Mouse (Mus musculus) left cerebral cortex, adult 18-20 months (tissue): ENCODE results near the gene Ralgapb. TPM values are rescaled to one million over a fixed set of nuclear protein-coding genes. Genes with fewer than 3 reads are reported as not detected.

Source experiments
- DNase-seq, 2 experiments: peaks; one replicate each; pipeline ENCODE4 v3.0.0; 2021 to 2022; ENCODE audit warnings: low spot score in 2 of 2, mixed read lengths in 1 of 2
- long read RNA-seq, 2 experiments: library from polyadenylated mRNA; stranded (forward); transcript quantifications; one replicate each; pipeline ENCODE4 v2.0.0; 2021
- total RNA-seq, 2 experiments: library from RNA; stranded (reverse); gene quantifications; 2 replicates each; pipeline ENCODE4 v1.2.3; 2021

Ralgapb gene
- 100 to 1,000 TPM; 110 to 112 TPM for total RNA-seq
- long read RNA-seq, experiment 1, full-length matches to known transcripts, result 1 of 11 reads
- long read RNA-seq, experiment 1, partial matches to known transcripts, result 2 of 11 reads
- long read RNA-seq, experiment 1, other reads (novel, unspliced or antisense), result 8 of 11 reads
- long read RNA-seq, experiment 2, partial matches to known transcripts, result 1 of 8 reads
- long read RNA-seq, experiment 2, other reads (novel, unspliced or antisense), result 6 of 8 reads

DNA sequence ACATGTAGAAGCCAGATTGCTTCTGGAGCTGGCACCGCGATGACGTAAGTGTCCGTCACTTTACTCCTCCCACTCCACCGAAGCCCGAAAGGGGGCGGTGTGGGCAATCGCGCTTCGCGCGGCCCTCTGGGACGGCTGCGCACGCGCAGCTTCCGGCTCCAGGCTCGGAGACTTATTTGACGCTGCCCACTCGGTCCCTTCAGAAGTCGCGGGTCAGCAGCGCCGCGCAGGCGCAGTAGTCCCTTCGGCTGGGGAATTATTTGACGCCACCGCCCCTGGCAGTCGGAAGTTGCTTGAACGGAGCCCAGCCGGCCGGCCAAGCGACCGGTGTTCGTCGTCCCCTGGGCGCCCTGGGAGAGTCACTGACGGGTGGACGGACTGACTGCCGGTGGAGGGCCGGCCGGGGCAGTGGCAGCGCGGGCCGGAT lies at the start of gene Ralgapb:
Gene Ralgapb (plus strand): TSS at position 254 of the 427 bp plus-strand sequence.
- peak; percentile 99 to 100 for DNase-seq

DNA sequence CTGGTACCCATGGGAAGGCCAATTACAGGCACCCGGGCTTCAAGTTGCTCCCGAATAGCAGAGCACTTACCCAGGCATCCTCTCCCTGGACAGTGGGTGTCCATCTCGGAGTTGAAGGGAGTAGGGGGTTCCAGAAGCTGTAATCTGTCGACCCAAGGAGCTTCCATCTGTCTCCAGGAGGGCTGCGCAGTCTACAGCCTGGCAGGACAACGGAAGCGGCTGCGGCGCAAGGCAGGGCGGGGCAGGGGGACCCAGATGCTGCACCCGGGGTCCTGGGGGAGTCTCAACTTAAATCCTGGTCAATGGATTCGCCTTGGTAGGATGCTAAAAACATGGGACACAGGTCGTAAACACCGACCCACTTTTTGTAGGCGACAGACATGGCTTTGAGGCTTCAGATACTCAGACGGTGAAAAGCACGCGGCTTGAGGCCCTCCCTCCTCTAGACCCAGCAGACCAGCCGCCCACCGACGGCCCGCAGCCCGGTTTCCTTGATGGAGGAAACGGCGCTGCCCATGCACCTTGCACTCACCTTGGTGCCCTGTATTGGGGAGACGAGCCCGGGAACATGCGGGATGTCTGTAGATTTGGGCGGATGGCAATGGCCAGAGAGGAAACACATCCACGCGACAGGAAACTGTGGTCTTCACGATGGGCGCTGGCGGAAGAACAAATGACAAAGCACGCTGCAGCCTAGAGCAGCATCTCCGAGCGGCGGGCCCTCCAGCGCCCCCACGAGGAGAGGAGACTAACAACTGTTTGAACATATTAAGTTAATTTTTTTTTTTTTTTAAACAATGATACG lies 48.6 kb upstream of the Ralgapb start:
- DNase-seq, result peak; percentile 84 to 85

DNA sequence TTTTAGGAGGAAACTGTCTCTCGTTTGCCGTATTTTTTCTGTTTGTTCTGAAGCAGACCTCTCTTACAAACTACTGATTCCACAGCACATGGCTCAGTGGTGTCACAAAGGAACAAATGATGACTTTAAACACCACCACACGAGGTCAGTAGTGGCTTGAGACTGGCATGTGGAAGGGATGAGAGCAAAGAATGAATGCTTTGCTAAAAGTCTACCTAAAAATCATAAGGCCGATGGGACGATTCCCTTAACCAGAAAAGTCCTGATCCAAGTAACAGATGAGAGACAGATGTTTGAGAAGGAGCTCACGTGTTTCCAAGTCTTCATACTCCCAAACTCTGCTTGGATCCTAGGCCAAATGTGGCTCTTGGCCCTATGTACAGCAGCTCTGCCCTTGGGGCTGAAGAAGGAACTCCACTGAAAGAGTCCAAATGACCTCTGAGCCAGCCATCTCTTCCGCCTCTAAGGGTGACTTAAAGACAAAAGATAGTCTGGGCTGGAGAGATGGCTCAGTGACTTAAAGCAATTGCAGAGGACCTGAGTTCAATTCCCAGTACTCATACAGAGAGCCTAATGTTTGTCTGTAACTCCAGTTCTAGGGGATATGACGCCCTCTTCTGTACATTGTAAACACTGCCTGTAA lies 47.8 kb upstream of the Ralgapb start:
- DNase-seq, result no peak

DNA sequence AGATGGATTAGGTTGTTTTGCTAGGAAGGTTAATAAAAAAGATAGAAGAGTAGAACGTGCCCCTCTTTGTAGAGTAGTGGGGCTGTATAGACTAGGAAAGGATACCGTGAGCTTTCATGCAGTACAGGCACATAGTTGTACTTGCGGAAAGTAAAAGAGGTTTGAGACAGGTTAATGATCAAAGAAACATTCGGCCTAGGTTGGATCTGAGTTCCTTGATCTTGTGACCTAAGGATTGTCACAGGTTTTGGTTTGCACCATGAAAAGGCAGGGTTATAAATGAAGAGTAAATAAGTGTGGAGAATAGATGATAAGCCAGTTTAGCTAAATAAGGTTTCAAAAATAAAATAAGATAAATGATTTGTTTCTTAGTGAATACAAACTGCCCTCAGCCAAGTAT lies 45.5 kb upstream of the Ralgapb start:
- DNase-seq, result no peak

DNA sequence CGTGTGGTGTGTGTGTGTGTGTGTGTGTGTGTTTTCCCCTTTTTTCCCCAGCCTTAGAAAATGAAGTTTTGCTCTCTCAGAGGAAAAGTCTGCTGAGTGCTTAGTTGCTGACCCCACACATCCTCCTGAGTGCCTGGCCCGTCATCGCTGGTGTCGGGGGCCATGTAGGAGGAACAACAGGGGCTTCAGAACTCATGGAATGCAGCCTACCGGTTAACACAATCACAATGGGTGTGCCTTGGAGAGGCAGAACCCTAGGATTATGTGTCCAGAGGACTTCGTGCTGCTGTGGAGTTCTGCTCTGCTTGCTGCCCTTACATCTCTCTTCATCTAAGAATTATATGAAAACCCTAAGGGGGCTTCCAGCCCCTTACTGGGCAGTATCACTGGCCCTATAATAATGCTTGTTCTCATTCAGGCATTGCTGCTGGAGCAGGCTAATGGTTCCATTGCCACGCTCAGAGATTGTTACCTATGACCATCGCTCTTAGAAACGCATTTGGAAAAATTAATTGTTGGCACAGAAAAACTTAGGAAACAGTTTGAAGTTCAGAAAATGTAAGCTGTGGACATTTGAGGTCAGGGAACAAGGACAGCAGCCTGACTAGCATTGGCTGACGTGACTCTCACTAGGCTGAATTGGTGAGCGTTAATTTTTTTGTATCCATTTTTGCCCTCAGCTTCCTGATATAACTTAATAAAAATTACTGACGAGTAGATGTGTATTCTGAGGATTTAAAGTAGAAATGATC lies 44.4 kb upstream of the Ralgapb start:
- no peak for DNase-seq

DNA sequence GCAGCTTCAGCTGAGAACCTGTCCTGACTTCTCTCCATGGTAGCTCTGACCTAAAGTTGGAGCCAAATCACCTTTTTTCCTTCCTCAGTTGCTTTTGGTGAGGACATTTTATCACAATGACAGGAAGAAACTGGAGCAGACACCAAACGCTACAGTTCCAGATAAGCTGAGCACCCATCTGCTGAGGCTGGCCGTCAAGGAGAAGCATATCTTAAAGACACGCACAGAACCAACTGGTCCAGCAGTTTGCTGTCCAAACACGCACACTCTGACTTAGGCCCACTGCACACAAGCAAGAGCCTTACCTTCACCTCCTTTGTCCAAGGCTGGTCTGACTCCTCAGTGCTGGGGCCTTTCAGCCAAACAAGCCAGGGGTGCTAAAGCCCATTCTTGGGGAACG lies 42.0 kb upstream of the Ralgapb start:
- DNase-seq, result no peak

DNA sequence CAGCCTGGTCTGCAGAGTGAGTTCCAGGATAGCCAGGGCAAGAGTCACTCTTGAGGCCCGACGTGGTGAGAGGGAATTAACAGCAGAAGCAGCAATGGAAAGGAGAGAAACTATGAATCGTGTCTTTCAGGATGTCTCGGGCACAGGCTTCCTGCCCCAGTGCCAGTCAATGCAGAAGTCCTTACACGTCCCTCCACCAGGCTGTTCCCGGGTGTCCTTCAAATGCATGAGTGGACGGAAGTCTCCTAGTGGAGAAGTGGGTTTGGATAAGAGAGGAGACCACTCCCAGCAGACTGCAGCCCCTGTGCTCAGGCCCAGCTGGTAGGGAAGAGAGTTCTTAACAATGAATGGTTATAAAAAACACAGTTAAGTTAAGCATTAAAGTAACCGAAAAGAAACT lies 41.3 kb upstream of the Ralgapb start:
- no peak for DNase-seq

DNA sequence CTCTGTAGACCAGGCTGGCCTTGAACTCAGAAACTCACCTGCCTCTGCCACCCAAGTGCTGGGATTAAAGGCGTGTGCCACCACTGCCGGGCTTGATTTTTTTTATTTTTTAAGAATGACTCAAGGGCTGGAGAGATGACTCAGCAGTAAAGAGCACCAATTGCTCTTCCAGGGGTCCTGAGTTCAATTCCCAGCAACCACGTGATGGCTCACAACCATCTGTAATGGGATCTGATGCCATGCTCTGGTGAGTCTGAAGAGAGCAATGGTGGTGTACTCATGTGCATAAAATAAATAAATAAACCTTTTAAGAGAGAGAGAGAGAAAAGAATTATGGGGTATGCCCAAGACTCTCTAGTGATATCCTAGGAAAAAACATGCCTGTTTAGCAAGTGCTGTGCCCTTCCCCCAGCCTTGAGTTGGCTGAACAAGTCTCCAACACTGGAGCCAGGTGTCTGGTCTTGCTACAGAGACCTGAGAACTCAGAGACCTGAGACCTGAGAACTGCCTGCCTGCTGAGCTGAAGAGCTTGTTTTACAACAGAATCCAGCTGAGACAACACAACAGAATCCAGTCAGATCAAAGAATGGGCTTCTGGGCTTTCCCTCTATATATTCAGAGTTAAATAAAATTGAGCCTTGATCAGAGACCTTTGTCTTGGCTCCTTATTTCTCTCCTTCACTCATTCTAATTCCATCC lies 40.0 kb upstream of the Ralgapb start:
- no peak for DNase-seq

DNA sequence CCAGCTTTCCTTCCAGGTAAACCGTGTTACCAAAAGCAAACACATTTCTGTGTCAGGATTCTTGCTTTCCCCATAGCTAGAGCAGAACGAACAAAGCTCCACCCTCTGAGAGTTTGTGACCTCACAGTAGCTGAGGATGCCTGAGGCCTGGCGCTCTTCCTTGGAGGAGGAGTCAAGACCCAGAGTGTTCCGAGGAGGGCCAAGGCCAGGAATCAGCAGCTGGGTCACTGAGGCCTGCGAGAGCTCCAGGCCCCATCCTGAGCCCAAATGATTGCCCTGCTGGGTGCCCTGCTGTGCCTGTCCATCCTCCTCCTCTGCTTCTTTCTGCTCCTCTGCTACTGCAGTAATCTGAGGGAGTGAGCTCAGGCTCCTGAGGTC lies 39.5 kb upstream of the Ralgapb start:
- no peak for DNase-seq

DNA sequence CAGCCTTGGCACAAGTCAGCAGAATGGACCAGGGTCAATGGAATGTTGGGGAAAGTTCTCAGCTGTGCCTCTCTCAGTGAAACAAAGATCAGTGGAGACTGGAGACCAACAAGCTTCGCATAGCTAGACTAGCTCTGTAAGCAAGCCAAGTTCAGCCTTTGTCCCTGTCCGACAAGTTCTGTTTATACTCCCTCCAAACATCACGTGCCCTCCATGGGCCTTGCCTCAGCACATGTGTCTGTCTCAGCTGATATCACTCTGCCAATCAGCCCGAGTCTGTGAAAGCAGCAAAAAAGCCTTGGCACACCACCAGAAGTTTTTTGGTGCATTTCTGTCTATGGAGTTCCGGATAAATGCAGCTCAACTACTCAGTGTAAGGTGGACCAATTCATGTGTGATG lies 36.6 kb upstream of the Ralgapb start:
- DNase-seq, result no peak

DNA sequence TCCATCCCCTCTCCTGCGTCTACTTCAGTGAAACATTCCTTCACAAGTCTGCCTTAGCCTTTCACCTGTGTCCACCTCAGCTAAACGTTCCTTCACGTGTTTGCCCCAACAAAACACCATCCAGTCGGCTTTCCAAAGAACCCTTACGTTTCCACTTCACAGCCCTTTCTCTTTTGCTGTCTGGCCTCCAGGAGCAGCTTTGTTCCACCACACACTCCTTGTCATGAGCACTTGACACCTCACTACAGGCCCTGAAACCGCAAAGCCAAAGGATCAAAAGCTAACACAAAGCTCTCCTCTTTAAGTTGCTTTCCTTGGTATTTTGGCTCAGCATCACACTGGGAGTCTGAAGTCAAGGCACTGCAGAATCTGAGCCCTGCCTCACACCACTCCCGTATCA lies 36.1 kb upstream of the Ralgapb start:
- no peak for DNase-seq

DNA sequence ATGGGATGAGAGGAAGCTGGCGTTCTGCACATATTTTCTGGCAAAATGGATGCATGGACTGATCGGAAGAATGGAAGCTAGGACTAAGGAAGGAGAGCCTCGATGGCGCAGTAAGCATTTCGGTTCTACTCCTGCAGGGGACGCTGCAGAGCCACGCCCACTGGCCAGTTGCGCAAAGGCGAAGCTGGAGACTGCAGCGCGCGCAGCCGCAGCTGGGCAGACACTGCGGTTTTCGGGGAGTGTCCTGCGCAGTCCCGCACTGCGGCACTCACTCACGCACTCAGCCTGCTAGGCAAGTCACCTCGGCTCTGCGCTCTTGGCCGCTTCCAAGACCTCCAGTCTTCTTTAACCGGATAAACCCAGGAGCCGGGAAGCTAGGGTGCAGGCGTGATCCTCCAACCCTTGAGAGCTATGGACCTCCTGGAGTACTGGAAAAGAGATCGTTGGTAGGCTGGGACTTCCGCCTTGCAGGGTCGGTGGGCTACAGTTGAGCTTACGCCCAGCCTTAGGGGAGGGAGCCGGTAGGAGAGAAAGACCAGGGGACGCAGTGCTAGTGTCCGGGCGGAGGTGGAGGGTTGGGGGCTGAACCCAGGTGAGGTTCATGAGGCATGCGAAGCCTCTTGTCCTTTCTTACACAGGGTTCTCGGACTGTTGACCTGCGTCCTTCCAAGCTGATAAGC lies 34.1 kb upstream of the Ralgapb start, which contains the start of gene Snhg11:
Gene Snhg11 (plus strand): TSS at position 196 of the 680 bp plus-strand sequence.
- peak; percentile 93 to 95 for DNase-seq

DNA sequence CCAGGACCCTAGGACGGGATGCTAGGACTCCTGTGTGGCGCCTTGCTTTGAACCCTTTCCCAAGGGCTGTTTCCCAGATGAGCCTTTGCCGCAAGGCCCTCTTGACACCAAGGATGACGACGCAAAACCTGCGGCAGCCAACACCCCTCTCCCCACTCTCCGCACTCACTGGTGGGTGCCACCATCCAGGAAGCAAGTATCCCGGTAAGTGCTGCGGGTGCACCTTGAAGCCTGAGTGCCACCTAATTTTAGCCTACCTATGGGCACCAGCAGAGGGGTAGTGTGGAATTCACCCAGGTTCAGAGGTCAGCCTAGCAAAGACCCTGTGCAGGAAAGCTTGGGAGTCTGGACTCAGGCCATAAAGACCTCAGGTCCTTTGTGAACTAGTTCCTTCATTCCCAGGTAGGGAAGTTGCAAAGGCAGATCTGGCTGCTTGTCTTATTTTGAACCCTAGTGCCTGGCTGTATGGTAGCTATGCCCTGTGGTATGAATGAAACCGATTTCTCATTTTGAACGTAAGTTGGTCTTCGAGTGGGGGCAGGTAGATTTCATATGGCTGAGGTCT lies 33.4 kb upstream of the Ralgapb start:
- no peak for DNase-seq

DNA sequence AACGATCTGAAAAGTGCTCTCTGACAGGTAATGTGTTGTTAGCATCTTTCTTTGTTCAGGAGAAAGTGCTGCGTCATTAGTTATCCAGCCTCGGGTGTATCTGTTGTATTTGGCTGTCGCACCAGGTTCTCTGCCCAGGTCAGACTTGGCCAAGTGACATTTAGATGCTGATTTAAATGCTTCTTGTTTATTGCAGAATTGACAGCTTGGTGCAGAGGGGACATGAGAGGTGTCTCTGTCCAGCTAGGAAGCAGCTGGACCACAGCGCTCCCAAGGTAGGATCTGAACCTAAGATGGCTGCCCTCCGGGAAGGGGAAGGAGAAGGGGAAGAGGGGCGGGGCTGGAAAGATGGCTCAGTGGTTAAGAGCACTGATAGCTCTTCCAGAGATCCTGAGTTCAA lies 32.9 kb upstream of the Ralgapb start:
- DNase-seq, result peak; percentile 54

DNA sequence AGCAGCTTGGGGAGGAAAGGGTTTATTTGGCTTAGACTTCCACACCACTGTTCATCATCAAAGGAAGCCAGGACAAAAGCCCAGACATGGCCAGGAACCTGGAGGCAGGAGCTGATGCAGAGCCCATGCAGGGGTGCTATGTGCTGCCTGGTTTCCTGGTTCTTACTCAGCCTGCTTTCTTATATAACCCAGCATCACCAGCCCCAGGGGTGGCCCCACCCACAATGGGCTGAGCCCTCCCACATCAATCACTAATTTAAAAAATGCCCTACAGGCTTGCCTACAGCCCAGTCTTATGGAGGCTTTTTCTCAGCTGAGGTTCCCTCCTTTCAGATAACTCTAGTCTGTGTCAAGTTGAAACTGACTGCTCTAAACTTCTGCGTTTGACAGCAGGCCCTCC lies 31.8 kb upstream of the Ralgapb start:
- DNase-seq, result peak; percentile 41 to 43

DNA sequence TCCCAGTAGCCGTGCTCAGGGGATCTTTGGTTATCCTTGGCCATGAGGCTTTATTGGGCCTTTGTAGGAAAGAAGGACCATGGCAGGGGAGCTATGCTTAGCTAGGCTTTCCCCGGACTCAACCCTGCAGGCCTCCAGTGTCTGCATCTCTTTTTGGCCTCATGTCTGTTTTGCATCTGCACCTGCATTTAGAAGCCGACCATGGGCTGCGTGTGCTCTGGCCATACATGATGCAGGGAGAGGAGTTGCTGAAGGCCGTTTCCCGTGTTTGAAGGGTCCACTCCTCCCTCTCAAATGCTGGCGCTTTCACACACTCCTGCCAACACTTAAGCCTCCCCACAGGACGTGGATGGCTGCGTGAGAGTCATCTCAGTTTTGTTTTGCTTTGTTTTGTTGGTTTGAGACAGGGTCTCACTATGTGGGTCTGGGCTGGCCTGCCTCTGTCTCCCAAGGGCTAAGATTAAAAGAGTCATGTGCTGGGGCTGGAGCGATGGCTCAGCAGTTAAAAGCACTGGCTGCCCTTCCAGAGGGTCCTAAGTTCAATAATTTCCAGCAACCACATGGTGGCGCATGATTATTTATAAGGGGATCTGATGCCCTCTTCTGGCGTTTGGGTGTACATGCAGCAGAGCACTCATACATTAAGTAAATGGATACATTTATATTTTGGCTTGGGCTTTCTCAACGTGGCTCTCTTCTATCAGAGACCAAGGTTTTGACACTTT lies 30.1 kb upstream of the Ralgapb start:
- peak; percentile 55 to 60 for DNase-seq

DNA sequence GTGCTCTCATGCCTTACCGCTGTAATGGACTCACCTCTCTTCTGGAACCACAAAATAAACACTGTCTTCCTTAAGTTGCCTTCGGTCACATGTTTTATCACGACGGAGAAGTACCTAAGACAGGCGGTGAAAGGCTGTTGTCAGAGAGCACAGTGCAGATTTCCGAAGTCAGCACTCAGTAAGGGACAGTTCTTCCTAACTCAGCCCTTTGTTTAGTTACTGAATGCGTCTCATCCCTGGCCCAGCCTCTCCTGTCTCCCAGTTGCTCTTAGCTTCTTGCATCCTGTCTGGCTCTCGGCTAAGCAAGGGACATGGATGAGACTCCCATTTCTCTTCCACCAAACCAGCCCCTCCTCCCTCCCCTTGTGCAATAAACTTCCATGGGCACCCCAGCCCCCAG lies 23.6 kb upstream of the Ralgapb start:
- no peak for DNase-seq

DNA sequence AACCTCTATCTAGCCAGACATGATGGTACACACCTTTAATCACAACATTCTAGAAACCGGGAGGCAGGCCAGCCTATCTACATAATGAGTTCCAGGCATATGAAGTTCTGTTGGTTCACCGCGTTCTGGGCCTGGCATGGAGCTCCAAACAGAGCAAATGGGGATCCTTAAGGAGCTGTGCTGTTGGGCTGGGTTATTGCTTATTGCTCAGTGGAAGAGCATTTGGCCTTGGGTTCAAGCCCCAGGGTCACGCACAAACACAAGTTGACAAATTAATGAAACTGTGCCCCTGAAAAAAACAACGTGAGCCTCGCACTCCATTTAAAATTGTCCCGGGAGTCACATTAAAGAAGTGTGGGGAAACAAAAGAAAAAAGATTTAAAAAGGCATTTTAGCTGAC lies 20.2 kb upstream of the Ralgapb start:
- DNase-seq, result no peak

DNA sequence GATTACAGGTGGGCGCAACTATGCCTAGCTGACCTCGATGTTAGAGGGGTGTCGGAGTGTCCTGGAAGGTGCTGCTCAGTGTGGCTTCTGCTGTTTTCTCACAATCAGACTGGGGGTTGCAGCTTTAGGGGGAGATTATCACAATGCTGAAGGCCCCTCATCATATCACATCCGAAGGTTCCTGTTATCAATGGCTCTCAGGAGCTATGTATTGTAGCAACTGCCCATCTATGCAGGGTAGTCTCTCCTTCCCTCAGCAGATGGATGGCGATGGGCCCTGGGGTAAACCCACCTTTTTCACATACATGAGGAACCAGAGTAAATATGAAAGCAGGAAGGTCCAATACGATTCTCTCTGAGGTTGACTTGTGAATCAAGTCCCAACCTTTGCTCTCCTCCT lies 13.3 kb upstream of the Ralgapb start:
- no peak for DNase-seq
